Mouse (Mus musculus): ENCODE measurements around the gene Tmem222.

The Tmem222 gene

DNA sequence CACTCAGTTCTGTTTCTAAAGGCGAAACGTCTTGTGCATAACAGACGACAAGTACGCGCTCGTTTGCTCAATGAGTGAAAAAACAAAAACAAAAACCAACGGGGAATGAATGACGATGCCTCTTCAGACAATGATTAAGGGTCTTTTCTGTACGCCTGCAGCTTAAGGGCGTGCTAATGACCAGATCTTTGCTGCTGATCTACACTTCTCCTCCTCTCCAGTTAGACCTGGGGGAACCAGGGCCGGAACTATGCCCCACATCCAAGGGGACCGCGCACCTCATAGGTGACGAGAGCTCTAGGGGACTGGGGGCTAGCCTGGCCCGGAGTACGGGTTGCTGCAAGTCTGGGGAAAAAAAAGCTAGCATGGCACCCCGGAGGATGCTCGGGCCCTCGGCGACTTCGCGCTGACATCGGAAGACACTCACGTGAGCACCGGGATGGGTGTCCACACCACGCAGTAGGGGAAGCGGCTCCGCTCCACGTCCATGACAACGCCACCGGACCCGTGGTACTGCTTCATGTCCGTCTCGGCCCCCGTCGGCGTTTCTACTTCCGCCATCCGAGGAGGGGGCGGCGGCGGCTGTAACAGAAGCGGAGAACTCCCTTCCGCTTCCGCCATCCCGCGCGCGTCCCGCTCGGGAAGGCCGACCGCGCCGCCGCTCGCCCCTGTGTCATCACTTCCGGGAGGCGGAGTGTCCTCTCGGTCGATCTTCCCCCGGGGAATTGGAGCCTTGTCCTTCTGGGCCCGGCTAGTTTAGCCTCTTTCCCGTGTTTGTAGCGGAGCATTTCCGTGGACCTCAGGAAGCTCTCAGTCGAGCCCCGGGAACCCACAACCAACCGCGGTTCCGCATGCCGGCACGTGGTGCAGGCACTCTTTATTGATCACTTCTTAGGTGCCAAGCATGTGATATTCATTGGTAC lies at the start of gene Tmem222:
Tmem222 (minus strand) TSS at position 689 of the 923 bp plus-strand sequence.
- peak; percentile 93 for DNase-seq (ENCODE audit: low spot score in 2 of 2)

DNA sequence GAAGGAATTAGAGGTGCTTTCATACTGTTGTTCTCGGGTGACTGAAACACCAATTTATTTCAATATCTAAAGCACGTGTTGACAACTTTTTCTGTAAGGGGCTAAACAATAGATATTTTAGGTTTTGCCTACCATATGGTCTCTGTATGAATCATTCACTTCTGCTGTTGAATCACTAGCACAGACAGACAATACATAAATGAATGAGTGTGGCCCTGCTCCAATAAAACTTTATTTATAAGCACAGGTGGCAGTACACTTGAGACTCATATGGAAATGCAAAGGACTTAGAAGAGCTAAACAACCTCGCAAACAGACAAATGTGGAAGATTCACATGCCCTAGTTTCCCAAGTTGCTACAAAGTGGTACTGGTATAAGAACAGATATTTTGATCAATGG lies 42.1 kb upstream of the Tmem222 start:
- DNase-seq (ENCODE audit: low spot score in 2 of 2), result no peak

DNA sequence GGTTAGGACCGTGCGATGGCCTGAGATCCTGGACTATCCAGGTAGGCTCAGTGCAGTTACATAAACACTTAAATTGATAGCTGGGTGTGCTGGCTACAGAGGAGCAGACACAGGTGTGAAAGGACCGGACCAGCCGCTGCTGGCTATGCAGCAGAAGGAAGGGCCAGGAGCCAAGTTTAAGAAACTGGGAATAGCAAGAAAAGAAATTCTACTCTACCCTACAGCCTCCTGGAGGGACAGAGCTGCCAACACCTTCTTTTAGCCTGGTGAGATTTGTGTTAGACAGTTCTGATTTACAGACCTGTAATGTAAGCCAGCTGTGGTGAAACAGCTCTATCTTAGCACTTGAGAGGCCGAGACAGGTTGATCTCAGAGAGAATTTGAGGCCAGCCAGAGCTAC lies 38.4 kb upstream of the Tmem222 start:
- DNase-seq (ENCODE audit: low spot score in 2 of 2), result no peak

DNA sequence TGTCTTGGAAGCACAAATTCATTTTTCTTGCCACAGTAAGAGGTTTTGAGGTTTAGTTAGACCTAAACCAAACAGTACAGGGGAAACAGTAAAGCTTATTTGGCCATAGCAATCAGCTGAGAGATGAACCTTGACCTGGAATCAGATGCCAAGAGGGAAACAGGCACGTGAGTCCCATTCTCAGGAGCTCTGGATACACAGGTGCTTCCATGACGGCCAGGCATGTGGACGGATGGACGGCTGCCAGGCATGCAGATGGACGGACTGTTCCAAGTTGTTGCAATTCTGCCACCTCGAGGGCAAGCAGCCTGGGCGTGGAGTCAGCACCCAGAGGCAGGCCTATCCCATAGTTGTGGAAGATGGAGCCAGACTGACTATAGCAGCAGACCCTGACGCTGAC lies 37.3 kb upstream of the Tmem222 start:
- no peak for DNase-seq (ENCODE audit: low spot score in 2 of 2)

DNA sequence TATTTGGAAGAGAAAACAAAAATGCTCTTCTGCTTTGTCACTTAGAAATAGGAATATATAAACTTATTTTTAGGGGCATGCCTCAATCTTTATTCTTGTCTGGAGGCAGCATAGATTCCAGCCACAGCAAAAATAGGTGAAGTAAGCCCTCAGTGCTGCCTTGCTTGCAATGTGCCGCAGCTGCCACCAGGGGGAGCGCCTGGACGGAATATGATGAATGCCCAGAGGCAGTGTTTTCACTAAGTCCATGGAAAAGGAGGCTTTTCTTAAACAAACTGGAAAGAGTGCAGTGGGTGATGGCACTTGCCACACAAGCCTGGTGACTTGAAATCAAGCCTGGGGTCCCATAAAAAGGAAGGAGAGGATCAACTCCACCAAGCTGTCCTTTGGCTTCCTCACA lies 32.4 kb upstream of the Tmem222 start:
- peak; percentile 70 to 80 for DNase-seq (ENCODE audit: low spot score in 2 of 2)

DNA sequence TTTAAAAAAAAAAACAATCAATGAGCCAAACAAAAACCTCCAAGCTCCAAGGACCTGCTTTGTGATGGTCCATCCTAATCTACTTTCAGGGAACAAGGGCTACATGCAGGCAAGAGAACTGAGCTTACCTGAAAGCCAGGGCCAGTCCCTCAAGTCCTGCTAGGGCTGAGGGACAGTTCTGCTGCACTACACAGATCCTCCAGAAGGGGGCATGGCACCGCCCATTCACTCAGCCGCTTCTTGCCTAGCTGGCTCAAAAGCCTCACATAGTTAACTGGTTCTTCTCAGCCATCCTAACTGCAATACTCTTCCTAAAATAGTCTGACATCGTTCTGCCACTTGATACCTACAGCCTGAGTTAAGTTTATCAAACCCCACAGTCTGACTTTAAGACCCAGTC lies 29.7 kb upstream of the Tmem222 start:
- peak; percentile 51 to 71 for DNase-seq (ENCODE audit: low spot score in 2 of 2)

DNA sequence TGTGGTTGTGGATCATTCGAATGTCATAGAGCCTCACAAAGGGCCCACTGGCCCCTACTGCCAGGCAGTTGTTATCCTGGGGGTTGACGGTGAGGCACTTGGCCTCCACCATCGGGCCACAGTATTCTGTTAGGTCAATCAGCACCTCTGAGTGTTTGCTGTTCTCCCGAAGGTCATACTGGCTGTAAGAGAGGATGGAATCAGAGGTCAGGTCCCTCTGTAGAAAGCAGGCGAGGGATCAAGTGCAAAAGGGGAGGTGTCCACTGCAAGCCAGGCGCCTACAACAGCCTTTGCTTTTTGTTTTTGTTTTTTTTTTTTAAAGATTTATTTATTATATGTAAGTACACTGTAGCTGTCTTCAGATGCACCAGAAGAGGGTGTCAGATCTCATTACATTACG lies 28.2 kb upstream of the Tmem222 start:
- DNase-seq (ENCODE audit: low spot score in 2 of 2), result no peak

DNA sequence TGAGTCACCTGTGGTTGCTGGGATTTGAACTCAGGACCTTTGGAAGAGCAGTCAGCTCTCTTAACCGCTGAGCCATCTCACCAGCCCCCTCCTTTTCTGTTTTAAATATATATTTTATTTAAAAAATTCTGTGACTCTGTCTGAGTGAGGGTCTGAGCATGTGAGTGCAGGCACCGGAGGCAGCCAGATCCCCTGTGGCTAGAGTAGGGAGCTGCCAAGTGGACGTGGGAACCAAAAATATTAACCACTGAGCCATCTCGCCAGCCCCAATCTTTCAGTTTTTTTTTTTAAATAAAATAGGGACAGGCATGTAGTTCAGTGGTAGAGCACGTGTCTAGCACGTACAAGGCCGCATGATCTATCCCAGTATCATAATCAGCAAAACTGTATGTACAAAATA lies 27.2 kb upstream of the Tmem222 start:
- no peak for DNase-seq (ENCODE audit: low spot score in 2 of 2)

DNA sequence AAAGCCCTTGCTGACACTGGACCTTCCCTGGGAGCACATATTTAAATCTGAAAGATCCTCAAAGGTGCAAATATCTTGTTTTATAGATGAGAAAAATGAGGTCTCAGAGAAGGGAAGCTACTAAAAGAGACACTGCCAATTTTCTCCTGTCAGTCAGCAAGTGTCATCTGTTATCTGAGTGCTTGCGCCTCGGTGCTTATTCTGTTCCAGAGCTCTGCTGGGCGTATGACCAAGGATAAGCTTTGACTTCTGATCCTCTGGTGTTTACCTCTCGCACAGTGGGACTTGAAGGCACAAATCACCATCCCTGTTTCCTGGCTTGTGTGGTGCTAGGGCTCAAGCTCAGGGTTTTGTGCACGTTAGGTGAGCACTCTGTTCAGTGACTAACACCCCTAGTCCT lies 25.1 kb upstream of the Tmem222 start:
- DNase-seq (ENCODE audit: low spot score in 2 of 2), result no peak

DNA sequence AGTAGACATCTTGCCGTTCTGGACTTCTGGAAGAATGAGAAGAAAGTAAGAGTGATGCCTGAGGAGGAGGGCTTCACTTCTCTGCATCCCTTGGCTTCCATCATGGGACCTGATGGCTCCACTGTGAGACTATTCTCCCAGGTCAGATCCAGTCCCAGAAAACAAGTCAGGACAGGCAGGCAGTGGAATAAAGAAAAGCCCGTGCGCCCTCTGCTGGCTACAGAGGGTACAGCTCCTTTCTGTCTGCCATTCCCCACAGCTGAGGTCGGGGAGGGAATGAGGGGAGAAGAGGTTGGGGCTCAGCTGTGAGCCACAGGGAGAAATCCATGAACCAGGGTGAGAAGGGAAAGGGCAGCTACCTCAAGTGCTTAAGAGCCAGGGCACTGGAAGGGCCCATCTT lies 24.2 kb upstream of the Tmem222 start:
- DNase-seq (ENCODE audit: low spot score in 2 of 2), result peak; percentile 32 to 54

DNA sequence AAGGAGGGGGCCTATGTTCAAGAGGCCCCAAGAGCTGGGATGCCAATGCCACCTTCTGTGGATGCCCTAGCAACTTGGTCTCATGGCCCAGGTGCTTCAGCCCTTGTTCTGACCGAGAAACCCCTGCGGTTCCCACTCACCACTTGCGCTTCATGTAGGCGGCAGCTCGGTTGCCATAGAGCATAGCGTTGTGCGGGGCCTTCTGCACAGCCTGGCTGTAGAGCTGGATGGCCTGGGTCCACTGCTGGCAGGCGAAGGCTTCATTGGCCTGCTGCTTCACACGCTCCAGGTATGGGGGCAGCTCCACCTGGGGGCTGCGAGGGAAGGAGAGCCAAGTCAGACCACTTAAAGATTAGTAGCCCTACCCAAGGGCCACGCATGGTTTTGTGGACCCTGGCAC lies 22.8 kb upstream of the Tmem222 start:
- DNase-seq (ENCODE audit: low spot score in 2 of 2), result no peak

DNA sequence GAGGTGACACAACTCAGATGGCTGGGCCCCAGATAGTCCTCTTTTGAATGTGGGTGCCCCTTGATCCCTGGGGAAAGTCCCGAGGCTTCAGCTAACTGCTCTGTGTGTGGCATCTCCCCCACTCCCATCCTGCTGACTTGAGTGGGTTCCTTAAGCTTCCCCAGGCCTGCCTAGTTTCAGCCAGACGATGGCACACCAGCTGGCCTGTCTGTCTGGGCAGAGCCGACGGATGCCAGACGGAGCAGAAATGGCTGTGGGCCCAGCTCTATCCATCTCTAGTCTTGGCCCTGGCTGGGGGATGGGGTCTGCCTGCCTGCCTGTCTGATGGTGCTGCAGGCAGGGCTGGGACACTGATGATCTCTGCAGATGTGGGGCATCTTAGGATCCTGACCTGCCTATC lies 22.1 kb upstream of the Tmem222 start:
- DNase-seq (ENCODE audit: low spot score in 2 of 2), result no peak

DNA sequence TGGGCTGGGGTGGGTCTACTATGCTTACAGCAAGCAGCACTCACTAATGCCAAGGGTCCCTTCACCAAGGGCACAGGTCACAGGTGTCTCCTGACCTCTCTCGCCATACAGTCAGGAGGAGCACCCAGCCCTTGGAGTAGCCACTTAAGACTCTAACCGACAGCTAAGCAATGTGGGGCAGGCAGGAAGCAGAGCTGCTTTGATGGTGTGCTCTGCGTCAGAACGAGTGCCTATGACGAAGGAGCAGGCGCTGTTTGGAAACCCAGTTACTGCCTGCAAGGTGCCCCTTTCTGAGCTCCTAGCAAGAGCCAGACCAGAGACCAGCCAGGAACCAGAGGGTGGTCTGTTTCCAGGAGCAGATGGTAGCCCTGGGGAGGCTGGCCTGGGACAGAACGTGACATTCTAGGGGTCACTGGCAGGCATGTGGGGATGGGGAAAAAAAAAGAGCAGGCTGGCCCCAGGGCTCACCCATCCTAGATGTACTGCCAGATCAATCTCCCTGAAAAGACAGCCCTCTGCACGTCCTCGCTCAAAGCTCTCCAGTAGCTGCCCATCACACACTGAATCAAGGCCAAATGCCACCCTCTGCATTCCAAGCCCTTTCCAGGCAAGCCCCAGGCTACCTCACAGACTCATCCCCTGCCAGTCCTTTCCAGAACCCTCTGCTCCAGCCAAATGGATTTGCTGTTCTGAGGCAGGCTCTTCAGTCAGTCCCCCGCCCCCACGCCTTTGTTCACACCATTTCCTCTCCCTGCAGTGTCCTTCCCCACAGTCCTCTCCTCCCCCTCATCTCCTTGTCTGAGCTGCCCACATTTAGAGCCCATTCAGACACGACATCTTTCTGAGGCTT lies 21.1 kb upstream of the Tmem222 start:
- DNase-seq (ENCODE audit: low spot score in 2 of 2), result no peak

DNA sequence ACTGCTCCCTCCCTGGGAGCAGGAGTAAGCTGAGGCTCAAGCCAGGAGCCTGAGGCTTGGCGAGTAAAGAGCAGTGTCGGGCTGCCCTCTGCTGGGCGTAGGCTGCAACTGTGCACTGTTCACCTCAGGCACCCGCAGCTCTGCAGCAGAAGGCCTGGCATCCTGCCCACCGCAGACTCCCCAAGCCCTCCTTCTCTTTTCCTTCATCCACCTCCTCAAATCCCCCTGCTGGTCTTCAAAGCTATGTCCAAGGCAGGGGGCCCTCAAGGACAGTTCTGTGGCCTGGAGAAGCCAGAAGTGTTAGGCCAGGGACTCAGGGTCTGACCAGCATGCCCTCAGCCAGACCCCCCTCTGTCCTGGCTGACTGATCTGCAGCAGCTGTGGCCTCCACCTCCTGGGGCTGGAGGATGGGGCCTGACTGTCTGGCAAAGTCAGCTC lies 20.2 kb upstream of the Tmem222 start:
- peak; percentile 53 to 68 for DNase-seq (ENCODE audit: low spot score in 2 of 2)

DNA sequence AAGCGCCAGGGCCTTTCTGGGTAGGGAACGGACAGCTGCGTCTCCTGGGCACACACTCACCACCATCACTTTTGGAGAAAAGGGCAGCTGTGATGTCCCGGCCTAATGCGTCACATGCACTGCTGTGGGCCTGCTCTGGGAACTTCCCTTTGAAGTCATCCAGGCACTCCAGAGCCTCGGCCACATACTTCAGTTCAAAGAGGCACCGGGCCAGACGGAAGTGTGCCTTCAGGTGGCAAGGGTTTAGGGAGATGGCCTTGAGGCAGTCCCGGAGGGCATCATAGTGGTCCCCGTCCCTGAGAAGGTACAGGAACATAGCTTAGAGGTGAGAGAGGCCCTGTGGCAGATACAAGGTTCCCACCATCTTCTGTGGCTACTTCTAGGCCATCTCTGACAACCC lies 19.8 kb upstream of the Tmem222 start:
- DNase-seq (ENCODE audit: low spot score in 2 of 2), result no peak

DNA sequence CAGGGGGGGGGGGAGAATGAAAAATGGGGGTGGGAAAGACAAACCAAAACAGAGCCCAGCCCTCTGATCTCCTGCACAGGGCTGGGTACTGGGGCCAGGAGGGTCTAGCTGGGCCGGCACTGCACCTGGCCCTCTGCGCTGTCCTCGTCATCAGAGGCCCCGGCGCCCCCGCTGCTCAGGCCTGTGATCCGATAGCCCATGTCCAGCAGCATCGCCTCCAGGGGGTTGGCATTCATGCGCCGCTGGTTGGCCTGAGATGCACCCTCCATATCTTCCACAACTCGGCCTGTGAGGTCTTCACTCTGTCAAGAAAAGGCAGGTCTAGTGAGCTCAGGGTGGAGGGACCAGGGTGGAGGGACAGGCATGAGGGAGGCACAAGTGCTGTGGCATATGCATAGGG lies 16.5 kb upstream of the Tmem222 start:
- DNase-seq (ENCODE audit: low spot score in 2 of 2), result no peak

DNA sequence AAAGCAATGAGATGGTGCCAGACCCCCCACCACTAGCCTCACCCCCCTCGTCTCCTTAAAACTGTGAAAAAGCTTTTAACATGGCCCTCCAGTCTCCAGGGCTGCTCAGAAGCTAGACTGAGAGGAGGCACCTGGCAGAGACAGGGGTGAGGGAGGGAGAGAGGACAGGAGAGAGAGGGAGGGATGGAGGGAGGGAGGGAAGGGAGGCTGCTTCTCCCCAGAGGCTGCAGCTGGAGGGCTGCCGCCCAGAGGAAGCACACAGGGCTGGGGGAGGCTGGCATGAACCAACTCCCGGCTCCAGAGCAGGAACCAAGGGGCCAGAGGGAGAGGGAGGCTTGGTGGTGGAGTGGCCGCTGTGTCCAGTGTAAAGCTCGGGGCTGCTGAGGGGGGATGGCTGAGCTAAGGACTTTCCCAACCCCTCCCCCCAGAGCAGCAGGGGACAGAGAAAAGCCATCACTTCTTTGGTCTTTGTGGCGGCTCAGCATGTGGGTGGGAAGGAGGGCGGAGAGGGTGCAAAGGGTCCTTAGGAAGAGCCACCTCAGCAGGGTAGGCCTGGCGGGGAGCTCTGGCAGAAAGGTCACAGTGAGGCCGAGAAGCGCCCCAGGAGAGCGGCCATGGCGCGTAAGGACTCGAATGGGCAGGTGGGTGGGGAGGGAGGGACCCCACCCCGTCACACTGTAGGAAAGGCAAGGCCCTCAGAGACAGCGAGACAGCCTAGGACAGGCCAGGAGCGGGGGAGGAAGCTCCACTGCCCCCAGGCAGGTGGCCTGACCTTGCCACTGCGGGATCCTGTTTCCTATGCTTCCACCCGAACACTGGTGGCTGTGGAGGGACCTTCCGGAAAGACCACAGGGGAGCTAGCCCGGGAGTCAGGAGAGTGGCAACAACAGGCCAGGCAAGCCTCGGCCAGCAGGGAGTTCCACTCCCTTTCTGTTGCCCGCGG lies 15.6 kb upstream of the Tmem222 start:
- DNase-seq (ENCODE audit: low spot score in 2 of 2), result no peak

DNA sequence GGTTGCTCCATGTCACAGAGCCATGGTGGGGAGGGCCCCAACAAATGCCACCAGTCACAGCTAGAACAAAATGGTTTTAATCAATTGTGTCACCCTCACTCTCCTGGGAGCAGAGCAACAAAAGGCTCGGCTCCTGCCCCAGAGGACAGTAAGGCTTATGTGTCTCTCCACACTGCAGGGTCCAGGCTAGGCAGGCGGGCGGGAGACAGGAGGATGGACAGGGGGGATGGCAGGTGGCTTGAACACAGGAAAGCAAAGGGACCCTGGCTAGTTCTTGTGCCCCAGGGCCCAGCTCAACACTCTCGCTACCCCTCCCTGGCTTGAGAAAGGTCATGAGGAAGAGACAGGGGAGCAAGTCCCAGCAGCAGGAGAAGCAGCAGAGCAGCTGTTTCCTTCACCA lies 14.8 kb upstream of the Tmem222 start:
- DNase-seq (ENCODE audit: low spot score in 2 of 2), result no peak

DNA sequence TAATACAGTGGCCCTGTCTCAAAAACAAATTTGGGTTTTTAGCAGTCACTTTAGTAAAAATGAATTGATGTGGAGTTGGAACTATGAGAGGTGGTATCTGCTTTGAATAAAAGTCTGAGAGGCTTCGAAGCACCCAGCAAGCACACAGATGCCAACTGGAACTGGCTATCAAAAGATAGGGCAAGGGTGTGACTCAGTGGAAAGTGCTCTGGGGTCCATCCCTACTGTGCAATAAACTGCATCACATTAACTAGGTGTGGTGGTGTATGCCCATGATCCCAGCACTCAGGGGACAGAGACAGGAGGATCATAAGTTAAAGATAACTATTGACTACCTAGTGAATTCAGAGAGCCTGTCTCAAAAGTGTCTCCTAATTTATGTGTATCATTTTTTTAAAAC lies 13.7 kb upstream of the Tmem222 start:
- no peak for DNase-seq (ENCODE audit: low spot score in 2 of 2)

DNA sequence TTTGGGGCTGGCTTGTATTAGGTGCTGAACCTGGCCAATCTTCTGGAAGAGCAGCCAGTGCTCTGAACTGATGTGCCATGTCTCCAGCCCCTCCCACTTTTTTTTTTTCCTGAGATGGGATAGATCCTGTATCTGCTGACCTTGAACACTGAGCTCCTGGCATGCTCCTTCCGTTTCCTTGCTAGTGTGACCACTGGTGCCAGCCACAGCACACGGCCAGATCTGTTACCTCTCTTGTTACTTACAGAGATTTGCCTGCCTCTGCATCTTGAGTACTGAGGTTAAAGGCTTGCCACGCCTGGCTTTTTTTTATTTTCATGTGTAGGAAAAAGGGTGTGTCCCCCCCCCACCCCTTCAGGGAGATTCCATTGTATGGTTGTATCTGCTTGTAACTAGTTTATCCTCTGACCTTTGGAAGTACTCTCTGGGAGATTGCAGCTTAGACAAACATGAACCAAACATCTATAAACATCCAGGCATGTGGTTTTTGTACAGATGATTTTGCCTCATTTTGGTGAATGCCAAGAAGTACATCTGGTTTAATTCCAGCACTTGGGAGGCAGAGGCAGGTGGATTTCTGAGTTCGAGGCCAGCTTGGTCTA lies 9.0 kb upstream of the Tmem222 start:
- no peak for DNase-seq (ENCODE audit: low spot score in 2 of 2)

DNA sequence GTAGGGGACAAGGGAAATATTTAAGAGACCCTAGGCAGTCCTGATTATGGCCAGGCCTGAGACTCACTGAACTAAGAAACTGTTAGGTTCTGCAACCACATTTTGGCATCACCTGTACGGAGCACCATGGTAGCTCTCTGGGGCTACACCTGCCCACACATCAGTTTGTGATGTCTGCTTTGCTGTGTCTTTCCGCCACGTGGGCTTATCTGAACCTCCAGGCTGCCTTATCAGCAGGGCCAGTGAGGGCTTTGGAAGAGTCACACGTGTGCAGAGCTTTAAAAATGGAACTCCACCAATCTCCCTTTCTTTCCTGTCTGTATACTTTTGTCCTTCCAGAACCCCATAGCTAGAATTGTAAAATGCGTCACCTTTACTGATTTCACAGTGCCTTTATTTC lies 8.4 kb upstream of the Tmem222 start:
- DNase-seq (ENCODE audit: low spot score in 2 of 2), result no peak

All from natural killer cell, adult 2 months (primary cell).